Mouse (Mus musculus) kidney, adult 2 months (tissue): ENCODE results near the gene Lrrc34. TPM values are rescaled to one million over a fixed set of nuclear protein-coding genes. Genes with fewer than 3 reads are reported as not detected.

ENCODE experiments used
- DNase-seq: peaks from one replicate; pipeline ENCODE4 v3.0.0; 2021
- H3K27ac ChIP-seq: fragments of 200-500 bp; 2 replicates; pipeline ENCODE4 v1.5.1; 2012; ENCODE audit warnings: low read depth, low read length, control low read depth, inconsistent platforms; ENCODE audit not compliant: insufficient read depth
- H3K27me3 ChIP-seq: fragments of 200-500 bp; replicated peaks from 2 replicates; pipeline ENCODE4 v1.6.1; 2012; ENCODE audit warnings: mild to moderate bottlenecking, moderate library complexity, low read length, inconsistent platforms; ENCODE audit not compliant: control insufficient read depth, insufficient read depth
- H3K36me3 ChIP-seq: fragments of 200-500 bp; 2 replicates; pipeline ENCODE4 v1.6.1; 2012; ENCODE audit warnings: mild to moderate bottlenecking, moderate library complexity, low read length, inconsistent platforms; ENCODE audit not compliant: control insufficient read depth, insufficient read depth
- H3K4me1 ChIP-seq: fragments of 200-500 bp; 2 replicates; pipeline ENCODE4 v1.6.1; 2011; ENCODE audit warnings: low read length; ENCODE audit not compliant: control insufficient read depth, insufficient read depth
- H3K4me3 ChIP-seq: fragments of 200-500 bp; 2 replicates; pipeline ENCODE4 v1.5.1; 2011; ENCODE audit warnings: mild to moderate bottlenecking, low read depth, low read length, control low read depth; ENCODE audit not compliant: insufficient read depth
- CTCF ChIP-seq: fragments of 200-500 bp; conservative IDR thresholded peaks from 2 replicates; pipeline ENCODE4 v1.5.1; 2011; ENCODE audit warnings: low read depth, mild to moderate bottlenecking, control low read depth, low read length, moderate library complexity, mixed read lengths; ENCODE audit not compliant: insufficient read depth, insufficient read length
- POLR2A ChIP-seq: fragments of 200-500 bp; IDR thresholded peaks from one replicate; pipeline ENCODE4 v1.6.1; 2011; ENCODE audit warnings: low read depth, low read length, control low read depth
- whole genome bisulfite sequencing: fragments of 180-500 bp; shearing (Covaris S2); methylation state at CpG from one replicate; pipeline ENCODE4 v1.1.7; 2018; 5-methylcytosine and 5-hydroxymethylcytosine counted together
- polyA plus RNA-seq: library from polyadenylated mRNA; depleted of rRNA; stranded (reverse); fragments of >200 nt; gene quantifications from 2 replicates; pipeline ENCODE4 v1.2.3, GENCODE M21; 2012; rRNA removed

Lrrc34 gene
- polyA plus RNA-seq, 1 experiment: 0.13 TPM

GRCm38 (mm10) chr3:30592418-30592853 is 55.2 kb downstream of the Lrrc34 start:
- no peaks in the 10 kb centered on the region for H3K27me3 ChIP-seq
- peaks cover 15% of the 10 kb centered on the region; the same call in 1 of the 2 replicates for H3K4me1 ChIP-seq
- peak overlapping the region; percentile 47 for H3K27ac ChIP-seq
- 1% methylated on average over 2 of the region's 2 CpGs for WGBS
- no peaks in the 10 kb centered on the region for H3K36me3 ChIP-seq
- no peak overlapping the region for H3K4me3 ChIP-seq
- no peak for TF ChIP-seq POLR2A
- TF ChIP-seq CTCF: peak; percentile 37; the same call in 1 of the 2 replicates
- DNase-seq: peak; percentile 90

DNA sequence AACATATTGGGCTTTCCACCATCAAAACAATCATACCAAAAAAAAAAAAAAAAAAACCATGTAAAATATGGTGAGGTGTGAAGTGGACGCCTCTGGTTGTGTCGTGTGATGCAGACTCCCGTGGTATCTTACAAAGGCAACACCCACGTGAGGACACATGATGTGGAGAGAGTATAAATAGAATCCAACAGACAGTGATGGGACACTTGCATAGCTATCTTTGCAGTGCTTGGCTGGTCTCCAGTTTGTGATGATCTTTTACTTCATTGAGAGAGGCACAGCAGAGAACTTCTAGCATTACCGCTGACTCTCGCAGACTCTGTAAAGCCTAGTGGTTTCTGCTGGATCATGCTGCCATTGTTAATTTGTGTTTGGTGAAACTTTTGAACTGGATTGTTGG is 58.8 kb downstream of the Lrrc34 start:
- TF ChIP-seq CTCF (no peak), POLR2A (no peak)
- peaks cover 12% of the 10 kb centered on the region; the same call in 1 of the 2 replicates for H3K4me1 ChIP-seq
- WGBS: 77% methylated on average over 6 of the region's 6 CpGs
- H3K36me3 ChIP-seq: no peaks in the 10 kb centered on the region
- no peak overlapping the region for H3K4me3 ChIP-seq
- no peaks in the 10 kb centered on the region for H3K27me3 ChIP-seq
- DNase-seq: no peak
- no peak overlapping the region for H3K27ac ChIP-seq

Other genes with a start within 250 kb of the Lrrc34 start
- gene Mecom, start 99.9 kb downstream of the Lrrc34 start, polyA plus RNA-seq: 12.9 and 16.1 TPM in 2 replicates
- gene Actrt3, start 47.9 kb downstream of the Lrrc34 start, polyA plus RNA-seq: 0.07 and 0.16 TPM in 2 replicates
- 9.9 and 11.2 TPM in 2 replicates for gene Mynn, start 45.8 kb downstream of the Lrrc34 start, polyA plus RNA-seq
- 0.16 and 0.20 TPM in 2 replicates for gene Lrriq4, start 3.4 kb downstream of the Lrrc34 start, polyA plus RNA-seq
- gene Lrrc31, start 52.0 kb upstream of the Lrrc34 start, polyA plus RNA-seq: 8.6 and 8.8 TPM in 2 replicates
- gene Samd7, start 98.4 kb upstream of the Lrrc34 start, polyA plus RNA-seq: not detected in 2 replicates
- gene Sec62, start 145.0 kb upstream of the Lrrc34 start, polyA plus RNA-seq: 40.0 and 52.0 TPM in 2 replicates
- 38.3 and 40.1 TPM in 2 replicates for gene Gpr160, start 208.1 kb upstream of the Lrrc34 start, polyA plus RNA-seq